Mouse (Mus musculus) adrenal gland (tissue): ENCODE results near the gene Rnf152.

Experiments used
- intact Hi-C: fragments of 180-260 bp; cut with DNase I; formaldehyde crosslinking; loops from one replicate; pipeline ENCODE4 v1.15.1; 2025
- long read RNA-seq, 2 experiments: library from polyadenylated mRNA; unstranded; transcript quantifications; one replicate each; pipeline ENCODE4 v2.0.0; 2020; ENCODE audit warnings: borderline replicate concordance in 1 of 2; ENCODE audit not compliant: insufficient replicate concordance in 1 of 2

Gene Rnf152
- long read RNA-seq, experiment 1 = 0 reads
- long read RNA-seq, experiment 2, partial matches to known transcripts = 0 of 1 reads
- long read RNA-seq, experiment 2, other reads (novel, unspliced or antisense) = 1 of 1 reads

DNA sequence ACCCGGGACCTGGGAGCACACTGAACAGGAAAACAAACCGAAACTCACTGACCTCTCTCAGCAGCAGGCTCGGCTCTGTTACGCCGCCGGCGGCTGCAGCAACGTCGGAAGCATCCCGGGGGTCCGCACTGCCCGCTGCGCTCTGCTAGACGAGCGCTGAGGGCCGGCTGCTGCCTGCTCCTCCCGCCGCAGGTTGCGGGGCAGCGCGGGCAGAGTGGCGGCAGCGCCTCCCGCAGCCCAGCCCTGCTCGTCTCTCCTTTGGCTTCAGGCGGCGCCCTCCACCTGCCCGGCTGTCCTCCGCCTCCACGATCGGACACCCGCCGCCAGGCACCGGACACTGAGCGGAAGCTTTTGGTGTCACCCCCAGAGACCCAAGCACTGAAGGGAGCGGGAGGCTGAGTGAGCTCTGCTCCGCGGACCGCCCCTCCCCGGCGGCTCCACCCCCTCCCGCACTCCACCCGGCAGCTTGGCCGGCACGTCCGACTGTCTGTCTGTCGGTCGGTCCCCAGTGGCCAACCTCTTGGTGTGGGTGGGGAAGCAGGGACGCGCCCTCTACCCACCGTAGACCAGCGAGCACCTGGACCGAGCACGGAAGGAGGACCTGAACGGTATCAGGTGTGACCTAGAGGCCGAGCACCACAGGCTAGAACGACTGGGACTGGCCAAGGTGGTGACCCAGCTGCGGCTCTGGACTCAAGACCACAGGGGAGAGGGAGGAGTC lies at the start of gene Rnf152:
Gene Rnf152, minus strand, starts transcription at position 420 of the 721 bp plus-strand sequence.
- intact Hi-C loops = no loop called here

DNA sequence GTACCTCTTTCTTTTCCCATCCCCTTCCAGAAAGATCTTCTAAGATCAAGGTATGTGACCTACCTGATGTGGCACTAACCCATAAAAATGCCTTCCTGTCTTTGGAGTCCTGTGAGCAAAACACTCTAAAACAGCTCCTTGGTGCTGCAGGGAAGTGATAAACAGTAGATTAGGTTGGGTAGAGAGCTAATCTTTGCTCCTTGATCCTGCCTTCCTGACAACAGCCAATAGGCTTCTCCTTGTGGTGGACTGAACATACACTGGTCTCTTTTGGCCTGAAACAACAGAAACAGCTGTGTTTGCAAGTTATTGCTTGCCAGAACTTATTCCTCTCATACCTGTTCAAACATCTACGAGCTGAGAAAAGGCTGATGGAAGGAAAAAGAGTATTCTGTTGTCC lies 46.3 kb upstream of the Rnf152 start:
- intact Hi-C loops = no loop called here

DNA sequence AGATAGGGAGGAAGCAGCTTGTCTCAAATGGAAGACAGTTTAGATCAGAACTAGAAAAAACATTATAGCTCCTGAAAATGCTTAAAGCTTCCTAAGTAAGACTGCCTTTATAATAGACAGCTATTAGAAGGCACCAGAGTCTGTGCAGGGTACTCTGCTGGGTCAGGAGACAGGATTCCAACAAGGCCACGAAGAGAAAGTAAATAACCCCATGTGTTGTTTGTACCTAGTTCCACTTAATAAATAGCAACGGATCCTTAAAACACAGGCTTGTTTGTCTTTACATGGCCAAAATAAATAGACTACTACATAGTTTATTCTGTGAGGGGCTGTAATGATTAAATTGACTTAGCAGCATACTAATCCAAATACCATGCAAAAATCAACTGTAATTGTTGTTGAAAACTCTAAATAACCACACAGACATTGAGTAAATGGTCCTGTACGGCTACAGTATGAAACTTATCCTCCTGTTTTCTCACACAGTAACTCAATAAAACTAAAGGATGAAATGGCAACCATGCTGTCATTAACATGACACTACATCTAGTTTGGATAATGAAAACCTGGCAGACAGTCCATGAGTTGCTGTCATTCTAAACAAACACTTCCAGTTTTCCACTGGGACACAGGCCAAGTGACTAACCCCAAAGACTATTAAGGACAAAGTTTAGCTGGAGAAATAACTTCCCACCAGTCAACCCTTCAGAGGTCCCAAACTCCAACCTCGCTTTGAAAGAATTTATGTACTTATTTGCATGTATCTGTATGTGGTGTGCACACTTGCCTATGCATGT lies 27.8 kb upstream of the Rnf152 start:
- intact Hi-C loops = no loop called here

DNA sequence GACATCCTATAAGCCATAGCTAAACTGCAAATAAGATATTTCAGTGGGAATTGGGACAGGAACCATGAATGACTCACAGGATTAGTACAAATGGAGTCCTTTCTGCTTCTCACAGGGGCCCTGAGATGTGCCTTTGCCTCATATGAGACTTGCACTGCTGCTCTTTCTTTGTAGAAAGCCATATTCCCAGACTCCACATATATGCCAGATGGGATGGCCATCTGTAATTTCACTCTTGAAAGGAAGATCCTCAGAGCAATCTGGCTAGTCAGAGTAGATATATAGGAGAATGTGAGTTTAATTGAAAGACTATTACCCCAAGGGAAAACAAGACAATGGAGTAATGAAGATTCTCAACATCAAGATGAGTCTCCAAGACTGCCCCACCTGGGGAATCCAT lies 21.0 kb upstream of the Rnf152 start:
- intact Hi-C loops = no loop called here

DNA sequence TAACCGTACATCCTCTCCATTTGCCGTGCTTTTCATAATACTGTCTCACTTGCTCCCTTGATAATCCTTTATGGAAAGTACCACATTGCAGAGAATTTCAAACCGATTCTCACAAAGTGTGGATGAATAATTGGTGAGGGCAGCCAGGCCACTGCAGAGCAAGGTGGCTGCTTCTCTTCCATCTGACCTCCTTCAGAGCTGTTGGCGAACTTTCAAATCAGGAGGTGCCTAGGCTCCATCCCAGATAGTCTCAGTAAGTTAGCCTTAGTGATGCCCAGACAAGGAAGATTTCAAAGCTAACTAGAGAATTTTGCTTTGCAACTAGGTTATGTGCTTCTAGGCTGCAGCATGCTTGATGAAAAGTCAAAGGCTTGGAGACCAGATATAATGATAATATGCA lies 18.1 kb upstream of the Rnf152 start:
- intact Hi-C loops = no loop called here

DNA sequence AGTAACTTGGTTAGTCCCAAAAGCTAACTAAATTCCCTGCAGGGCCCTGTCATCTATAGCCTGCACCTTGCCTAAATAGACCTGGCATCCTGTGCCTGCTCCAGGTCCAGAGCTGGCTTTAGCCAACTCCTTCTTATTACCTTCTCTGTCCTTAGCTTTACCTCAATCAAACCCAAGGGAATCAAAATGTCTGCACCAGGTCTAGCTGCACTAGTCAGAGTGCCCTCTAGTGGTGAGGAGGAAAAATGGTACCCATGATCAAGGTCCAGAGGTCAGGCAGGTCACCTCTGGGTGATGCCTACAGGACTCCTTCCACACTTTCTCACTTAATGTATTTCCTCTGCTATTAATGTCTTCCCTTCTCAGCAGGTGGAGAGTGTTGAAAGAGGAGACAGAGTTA lies 6.2 kb upstream of the Rnf152 start:
- intact Hi-C loops = loop anchor here (10.0 kb wide), 1 partner anchor 378 kb away; no protein-coding TSS in a partner anchor

DNA sequence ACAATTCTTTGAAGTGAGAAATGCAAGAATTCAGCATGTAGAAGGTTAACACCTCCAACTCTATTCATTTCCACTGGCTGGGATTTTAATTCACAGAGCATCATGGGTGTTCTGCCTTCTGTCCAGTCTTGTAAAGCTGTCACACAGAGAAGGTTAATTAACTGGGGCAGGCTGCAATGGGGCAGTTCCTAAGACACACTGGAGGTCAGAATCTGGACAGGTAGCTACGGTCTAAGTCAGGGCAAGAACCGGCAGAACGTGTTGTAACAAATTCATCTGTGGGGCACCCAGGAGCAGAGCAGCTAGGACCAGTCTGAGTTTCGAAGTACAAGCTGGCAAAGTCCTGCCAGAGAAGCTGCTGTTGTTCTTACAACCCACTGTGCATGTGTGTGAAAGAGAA lies 2.4 kb upstream of the Rnf152 start:
- intact Hi-C loops = no loop called here

DNA sequence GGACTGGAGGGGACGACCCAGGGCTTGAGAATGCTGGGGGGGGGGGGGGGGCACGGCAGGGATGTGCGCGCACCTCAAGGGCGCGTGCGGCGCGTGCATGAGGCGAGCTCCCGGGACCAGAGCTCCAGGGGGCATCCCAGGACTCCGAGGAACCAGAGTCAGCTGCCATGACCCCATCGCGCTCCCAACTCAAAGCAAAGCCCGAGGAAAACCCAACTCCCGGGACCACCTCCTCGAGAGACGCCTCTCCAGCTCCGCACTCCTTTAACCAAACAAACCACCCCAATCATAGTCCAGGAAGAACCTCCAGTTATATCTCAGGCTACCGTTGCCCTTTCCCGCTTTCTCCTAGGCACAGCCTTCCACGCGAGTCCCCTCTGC lies 610 bp downstream of the Rnf152 start:
- intact Hi-C loops = loop anchor here (2.0 kb wide), 1 partner anchor 263 kb away; no protein-coding TSS in a partner anchor

DNA sequence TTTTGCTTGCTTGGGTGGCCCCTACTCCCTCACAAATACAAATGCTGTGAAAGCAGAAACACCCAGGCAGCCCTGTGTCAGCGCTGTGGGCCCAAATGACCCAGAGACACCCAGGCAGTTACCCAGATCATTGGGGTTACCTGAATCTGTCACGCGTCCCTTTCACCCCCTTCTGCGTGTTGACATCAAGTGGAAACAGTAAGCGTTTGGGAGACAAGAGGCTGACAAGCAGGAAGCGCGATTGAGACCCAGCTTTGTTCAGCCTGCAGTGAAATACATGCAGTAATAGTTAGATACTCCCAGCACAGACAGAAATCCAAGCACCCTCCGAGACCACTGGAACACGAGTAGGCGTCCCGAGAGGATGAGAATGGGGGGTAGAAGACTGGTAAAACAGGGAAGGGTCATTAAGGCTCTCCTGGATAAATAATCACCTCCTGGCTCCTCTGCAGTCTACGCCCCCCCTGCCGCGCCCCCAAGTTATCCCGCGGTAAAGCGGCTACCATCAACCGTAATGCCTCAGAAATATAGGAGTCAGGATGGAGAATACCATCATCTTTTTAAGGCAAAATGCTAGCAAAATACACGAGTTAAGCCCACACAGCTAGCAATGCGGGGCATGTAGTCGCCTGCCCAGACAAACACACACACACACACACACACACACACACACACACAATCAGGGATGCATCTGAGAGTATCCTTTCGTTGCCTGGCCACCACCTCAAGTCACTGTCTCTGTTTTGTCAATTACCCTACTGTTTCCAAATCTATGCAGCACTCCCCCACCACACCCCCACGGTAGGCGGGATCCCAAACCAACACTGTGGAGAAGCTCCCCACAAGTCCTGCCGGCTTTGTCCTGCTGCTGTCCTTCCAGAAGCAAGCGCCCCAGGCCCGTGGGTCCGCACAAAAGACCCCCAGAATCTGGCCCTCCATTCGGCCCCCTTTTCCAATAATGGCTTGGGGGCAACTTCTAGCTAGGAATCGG lies 1.3 kb downstream of the Rnf152 start:
- intact Hi-C loops = loop anchor here (2.0 kb wide), 1 partner anchor 262 kb away; no protein-coding TSS in a partner anchor

DNA sequence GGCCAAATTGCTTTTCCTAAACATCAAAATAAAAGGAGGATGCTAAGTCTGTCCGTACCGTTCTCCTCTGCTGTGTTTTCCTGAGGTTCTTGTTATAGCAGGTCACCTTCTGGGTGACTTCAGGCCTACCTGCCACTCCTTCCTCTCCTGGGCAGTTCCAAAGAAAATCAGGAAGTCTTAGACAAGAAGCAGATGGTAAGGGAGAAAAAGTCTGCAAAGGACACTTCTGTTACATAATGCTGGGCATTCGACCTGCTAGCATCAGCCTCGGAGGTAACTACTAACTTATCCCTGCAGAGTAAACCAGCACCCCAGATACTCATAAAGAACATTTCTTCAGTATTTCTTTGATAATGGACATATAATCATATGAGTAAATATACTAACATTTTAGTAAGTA lies 4.7 kb downstream of the Rnf152 start:
- intact Hi-C loops = no loop called here

DNA sequence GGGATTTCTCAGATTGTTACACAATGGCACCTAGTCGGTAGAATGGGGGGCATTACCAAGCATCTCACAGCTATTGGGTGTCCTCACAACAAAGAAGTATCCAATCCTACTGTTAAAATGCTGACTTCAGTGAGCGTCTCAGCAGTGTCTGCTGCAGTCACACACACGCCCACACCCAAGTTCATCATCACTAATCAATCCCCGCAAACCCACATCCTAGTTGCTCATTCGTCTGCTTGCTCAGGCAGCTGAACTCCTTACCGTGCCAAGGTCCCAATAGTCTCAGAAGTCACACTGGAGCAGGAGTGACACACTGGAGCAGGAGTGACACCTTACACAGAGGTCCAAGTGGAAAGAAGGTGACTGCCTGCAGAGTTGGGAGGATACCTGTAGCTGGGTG lies 14.2 kb downstream of the Rnf152 start:
- intact Hi-C loops = no loop called here

DNA sequence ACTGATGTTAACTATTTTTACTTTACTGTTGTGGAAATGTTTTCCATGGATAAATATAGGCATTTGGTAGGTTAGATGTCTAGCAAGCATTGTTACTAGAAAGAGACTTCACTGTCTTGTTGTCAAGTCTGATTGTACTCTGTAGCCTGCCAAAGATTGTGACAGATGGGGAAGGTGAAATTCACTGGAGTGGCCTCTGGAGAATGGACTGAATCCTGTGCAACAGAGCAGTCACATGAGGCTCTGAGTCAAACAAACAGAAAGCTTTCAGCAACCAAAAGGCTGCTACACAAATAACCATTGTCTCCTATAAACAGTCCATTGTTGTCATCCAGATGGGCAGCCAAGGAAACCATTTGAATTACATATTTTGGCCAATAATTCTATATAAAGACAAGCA lies 15.6 kb downstream of the Rnf152 start:
- intact Hi-C loops = no loop called here

DNA sequence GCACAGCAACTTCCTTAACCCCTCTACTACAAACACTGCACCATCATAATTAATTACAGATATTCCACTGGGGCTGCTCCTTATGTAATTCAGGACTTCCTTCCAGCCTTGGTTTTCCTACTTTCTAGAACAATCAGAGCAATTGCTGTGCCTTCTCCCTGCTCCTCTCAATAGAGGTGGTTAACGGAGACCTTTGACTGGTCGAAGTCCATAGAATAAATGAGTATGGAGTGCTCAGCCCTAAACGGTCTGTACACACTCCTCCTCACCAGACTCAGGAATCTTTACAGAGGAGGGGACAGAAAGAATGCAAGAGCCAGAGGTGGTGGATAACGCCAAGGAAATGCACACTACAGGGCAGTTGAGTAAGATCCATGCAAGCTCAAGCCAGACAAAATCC lies 19.1 kb downstream of the Rnf152 start:
- intact Hi-C loops = no loop called here

DNA sequence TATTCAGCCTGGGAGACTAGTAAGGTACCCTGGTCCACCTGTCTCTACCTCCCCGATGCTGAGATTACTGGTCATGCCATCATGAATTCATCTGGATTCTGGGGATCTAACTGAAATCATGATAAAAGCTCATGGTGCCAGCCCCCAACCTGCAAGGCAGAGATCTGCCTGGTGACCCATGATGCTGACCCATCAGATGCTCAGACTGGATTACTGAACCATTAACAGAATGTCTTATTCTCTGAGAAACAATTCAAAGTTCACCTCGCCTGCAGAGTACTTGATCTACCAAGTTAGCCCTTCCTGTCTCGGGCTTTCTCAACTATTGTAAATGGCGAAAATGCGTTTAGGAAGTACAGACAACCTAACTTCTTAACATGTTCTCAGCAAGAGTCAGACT lies 20.4 kb downstream of the Rnf152 start:
- intact Hi-C loops = no loop called here

DNA sequence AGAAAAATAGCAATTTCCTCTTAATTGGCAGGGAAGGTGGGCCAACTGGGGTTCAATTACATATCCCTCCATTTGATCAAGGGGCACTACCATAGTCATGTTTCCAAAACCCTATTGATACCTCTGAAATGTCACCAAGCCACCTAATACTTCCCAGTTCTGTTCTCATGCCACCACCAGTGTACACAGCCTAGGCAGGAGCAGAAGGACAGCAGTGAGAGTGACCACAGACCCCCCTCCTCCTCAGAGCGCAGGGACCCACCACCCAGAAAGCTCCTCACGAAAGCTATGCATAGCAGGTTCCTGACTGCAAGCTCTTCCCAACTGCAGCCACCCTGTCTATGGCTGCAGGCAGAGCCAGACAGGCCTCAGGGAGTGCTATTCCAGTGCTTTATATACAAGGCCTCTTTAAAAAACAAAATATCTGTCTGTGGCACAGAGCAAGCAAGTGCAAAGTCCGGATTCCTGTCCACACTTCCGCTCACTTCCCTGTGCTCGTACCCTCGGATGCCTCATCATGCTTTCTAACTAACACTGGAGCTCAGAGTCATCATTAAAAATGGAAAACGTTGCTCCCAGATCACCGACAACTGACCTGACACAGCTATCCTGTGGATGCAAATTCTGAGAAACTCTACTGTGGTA lies 24.3 kb downstream of the Rnf152 start:
- intact Hi-C loops = no loop called here

DNA sequence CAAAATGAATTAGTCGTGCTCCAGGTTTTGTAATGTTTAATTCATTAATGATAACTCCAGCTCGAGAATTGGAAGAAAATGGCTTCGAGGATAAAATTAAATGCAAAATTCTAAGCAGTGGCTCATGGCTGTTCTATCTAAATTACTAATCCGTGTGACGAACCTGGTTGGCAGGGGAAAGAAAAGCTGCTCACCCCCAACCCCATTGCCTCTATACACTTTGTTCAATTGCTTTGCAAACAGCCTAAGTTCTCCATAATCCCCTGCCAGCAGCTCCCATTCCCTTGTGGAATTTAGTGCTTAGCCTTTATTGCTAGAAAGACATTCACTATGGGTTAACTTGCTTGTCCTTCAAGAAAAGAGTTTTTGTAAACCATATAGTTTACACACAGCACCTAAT lies 24.9 kb downstream of the Rnf152 start:
- intact Hi-C loops = no loop called here

DNA sequence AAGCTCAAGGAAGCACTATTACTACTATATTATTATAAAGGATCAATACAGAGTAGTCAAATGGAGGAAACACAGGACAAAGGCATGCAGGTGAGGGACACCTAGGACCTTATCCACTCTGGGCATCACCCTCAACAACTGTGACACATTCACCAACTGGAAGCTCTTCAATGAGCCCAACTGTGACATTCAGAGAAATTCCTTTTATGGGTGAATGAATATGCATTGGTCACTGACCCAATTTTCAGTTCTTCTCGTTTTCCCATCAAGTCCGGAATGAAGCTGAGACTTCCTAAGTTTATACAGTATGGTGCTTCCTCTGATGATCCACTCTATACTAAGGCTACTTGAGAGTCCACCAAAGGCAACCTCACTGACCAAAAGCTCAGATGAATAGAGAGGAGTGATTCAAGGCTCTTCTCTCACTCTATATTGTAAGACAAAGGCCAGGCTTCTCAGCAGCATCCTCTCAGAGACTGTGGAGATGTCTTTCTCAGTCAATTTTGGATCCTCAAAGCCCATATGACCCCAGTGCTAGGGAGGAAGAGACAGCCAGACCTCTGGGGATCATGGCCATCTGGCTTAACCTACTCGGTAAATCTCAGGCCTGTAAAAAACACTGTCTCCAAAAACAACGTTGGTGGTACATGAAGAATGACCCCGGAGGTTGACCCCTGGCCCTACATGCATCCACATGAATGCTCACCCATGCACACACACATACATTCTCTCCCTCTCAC lies 25.8 kb downstream of the Rnf152 start:
- intact Hi-C loops = no loop called here

DNA sequence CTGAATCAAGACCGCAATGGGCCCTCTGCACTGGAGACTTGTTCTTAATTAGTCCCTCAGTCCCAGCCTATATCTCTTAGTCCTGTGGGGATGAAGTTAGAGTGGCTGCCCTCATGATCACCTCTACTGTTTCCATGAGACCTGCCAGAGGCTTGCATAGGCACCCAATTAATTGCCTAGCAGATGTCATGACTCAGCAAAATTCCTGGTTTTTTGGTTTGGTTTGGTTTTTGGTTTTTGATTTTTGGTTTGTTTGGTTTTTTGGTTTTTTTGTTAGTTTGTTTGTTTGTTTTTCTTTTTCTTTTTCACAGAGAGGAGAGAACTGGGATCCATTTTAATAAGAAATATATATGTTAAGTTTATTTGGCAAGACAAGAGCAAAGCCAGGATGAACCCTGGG lies 28.7 kb downstream of the Rnf152 start:
- intact Hi-C loops = no loop called here

DNA sequence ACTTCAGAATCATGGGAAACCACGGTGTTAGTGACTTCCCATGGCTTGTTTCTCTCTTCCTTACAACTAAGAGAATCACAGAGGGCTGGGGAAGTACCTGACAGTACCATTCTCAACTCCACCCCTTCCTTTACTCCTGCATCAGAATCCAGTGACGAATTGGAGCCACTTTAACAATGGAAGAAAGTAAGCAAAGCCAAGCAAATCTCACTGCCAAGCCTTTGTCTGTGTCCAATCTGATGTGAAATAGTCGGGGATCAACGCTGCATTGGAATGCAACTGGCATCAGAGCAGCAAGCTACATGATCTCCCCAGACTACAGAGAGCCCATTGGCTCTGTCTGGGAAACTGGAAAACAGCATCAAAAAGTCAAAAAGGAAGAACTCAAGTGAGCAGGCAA lies 31.9 kb downstream of the Rnf152 start:
- intact Hi-C loops = no loop called here
